Mouse (Mus musculus): ENCODE measurements around the gene Tcf12. TPM values are rescaled to one million over a fixed set of nuclear protein-coding genes. Genes with fewer than 3 reads are reported as not detected.

Tcf12 gene
- total RNA-seq, 2 experiments from 2014 or later: 36.8 to 43.7 TPM

GRCm38 (mm10) chr9:71847921-71848320 is 263.8 kb downstream of the Tcf12 start:
- no peak for DNase-seq (ENCODE audit: low spot score in 2 of 2)

- DNase-seq (ENCODE audit: low spot score in 2 of 2): no peak
These were observed 269.8 kb downstream of the Tcf12 start for GRCm38 (mm10) chr9:71841850-71842249.

GRCm38 (mm10) chr9:71837366-71837765 is 274.3 kb downstream of the Tcf12 start:
- DNase-seq (ENCODE audit: low spot score in 2 of 2): no peak

GRCm38 (mm10) chr9:71836366-71836765 is 275.3 kb downstream of the Tcf12 start:
- no peak for DNase-seq (ENCODE audit: low spot score in 2 of 2)

- no peak for DNase-seq (ENCODE audit: low spot score in 2 of 2)
These were observed 276.4 kb downstream of the Tcf12 start for GRCm38 (mm10) chr9:71835203-71835815.

GRCm38 (mm10) chr9:71834707-71835106 is 277.0 kb downstream of the Tcf12 start:
- DNase-seq (ENCODE audit: low spot score in 2 of 2): no peak

GRCm38 (mm10) chr9:71831756-71832699 is 279.6 kb downstream of the Tcf12 start:
- DNase-seq (ENCODE audit: low spot score in 2 of 2): peak; percentile 58 to 76

GRCm38 (mm10) chr9:71830994-71831393 is 280.7 kb downstream of the Tcf12 start:
- DNase-seq (ENCODE audit: low spot score in 2 of 2): no peak

- no peak for DNase-seq (ENCODE audit: low spot score in 2 of 2)
These were observed 281.3 kb downstream of the Tcf12 start for GRCm38 (mm10) chr9:71830365-71830764.

- DNase-seq (ENCODE audit: low spot score in 2 of 2): no peak
These were observed 281.9 kb downstream of the Tcf12 start for GRCm38 (mm10) chr9:71829753-71830152.

- no peak for DNase-seq (ENCODE audit: low spot score in 2 of 2)
These were observed 282.5 kb downstream of the Tcf12 start for GRCm38 (mm10) chr9:71829137-71829536.

GRCm38 (mm10) chr9:71827371-71827770 is 284.3 kb downstream of the Tcf12 start:
- DNase-seq (ENCODE audit: low spot score in 2 of 2): no peak

- peak; percentile 29 to 30 for DNase-seq (ENCODE audit: low spot score in 2 of 2)
These were observed 285.6 kb downstream of the Tcf12 start for GRCm38 (mm10) chr9:71826040-71826525.

GRCm38 (mm10) chr9:71822003-71822402 is 289.7 kb downstream of the Tcf12 start:
- no peak for DNase-seq (ENCODE audit: low spot score in 2 of 2)

GRCm38 (mm10) chr9:71818453-71818852 is 293.2 kb downstream of the Tcf12 start:
- peak; percentile 20 to 42 for DNase-seq (ENCODE audit: low spot score in 2 of 2)

GRCm38 (mm10) chr9:71816121-71816520 is 295.6 kb downstream of the Tcf12 start:
- no peak for DNase-seq (ENCODE audit: low spot score in 2 of 2)

GRCm38 (mm10) chr9:71813565-71813964 is 298.1 kb downstream of the Tcf12 start:
- DNase-seq (ENCODE audit: low spot score in 2 of 2): no peak

- no peak for DNase-seq (ENCODE audit: low spot score in 2 of 2)
These were observed 298.8 kb downstream of the Tcf12 start for GRCm38 (mm10) chr9:71812914-71813313.

- DNase-seq (ENCODE audit: low spot score in 2 of 2): no peak
These were observed 299.3 kb downstream of the Tcf12 start for GRCm38 (mm10) chr9:71812402-71812801.

- no peak for DNase-seq (ENCODE audit: low spot score in 2 of 2)
These were observed 300.3 kb downstream of the Tcf12 start for GRCm38 (mm10) chr9:71811404-71811803.

GRCm38 (mm10) chr9:71810723-71811122 is 300.9 kb downstream of the Tcf12 start:
- no peak for DNase-seq (ENCODE audit: low spot score in 2 of 2)

- no peak for DNase-seq (ENCODE audit: low spot score in 2 of 2)
These were observed 302.9 kb downstream of the Tcf12 start for GRCm38 (mm10) chr9:71808640-71809254.

Measured in left cerebral cortex, adult 18-20 months (tissue).